Mouse (Mus musculus): ENCODE data around the gene Tent2.

GRCm38 (mm10) chr13:93180351-93180750 lies 11.8 kb downstream of the Tent2 start:
- TF ChIP-seq MAFK (IDR thresholded peaks at IDR 0.05; ENCODE audit: insufficient replicate concordance, low read length), result no peak
- no peak for TF ChIP-seq JUND (conservative IDR thresholded peaks at IDR 0.05; ENCODE audit: low read depth, low read length)
- no peak for TF ChIP-seq CTCF (conservative IDR thresholded peaks at IDR 0.05 in 1 of 2, IDR thresholded peaks at IDR 0.05 in 1 of 2; ENCODE audit: low read depth in 2 of 2, low read length in 2 of 2)
- no peak for TF ChIP-seq HCFC1 (IDR thresholded peaks at IDR 0.05; ENCODE audit: low read depth, low read length)
- TF ChIP-seq EP300 (IDR thresholded peaks at IDR 0.05; ENCODE audit: low read length), result no peak

Data from CH12.LX (cell line).